In the genomic region with DNA sequence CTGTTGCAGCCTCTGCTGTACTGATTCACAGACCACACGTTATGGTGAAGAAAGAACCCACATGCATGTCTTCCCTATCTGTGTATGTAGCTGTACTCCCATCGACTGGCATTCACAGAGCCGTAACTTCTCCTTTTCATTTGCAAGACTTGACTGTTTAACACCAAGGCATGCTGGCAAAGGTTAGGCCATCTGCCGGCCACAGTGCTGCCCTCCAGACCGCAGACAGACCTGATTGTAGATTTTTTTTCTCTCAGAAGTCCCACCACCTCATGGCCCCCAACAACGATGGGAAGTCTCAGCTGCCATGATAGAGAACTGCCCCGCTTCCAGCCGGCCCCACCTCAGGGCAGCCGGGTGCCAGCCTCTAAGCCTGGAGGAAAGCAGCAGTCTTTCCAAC, we compare ENCODE assay signal across 13 mouse cellular contexts. TPM values are rescaled to one million over a fixed set of nuclear protein-coding genes. Genes with fewer than 3 reads are reported as not detected.
DNase-seq lines count a peak whose midpoint lies in the region; ATAC-seq and TF ChIP-seq lines count a peak whose summit lies in the region.
"Had no signal": no experiment of that assay in that cellular context is flagged by ENCODE, and none has a peak within 500 bp of the region (broad histone marks: within the 10 kb centered on the region; RNA-seq: fewer than 3 reads in every experiment).

No protein-coding gene starts in this region.

- peak overlapping the region; percentile 78 for H3K27ac ChIP-seq in layer of hippocampus, adult 2 months
- H3K27ac ChIP-seq in brown adipose tissue, adult 24 weeks (replicated peaks; ENCODE audit: low read depth, low read length), result peak overlapping the region; percentile 8; the same call in 1 of the 2 replicates
- H3K27ac ChIP-seq: limb, embryonic 10.5 days; midbrain, embryonic 10.5 days had no signal

- H3K4me3 ChIP-seq in layer of hippocampus, adult 2 months, result no peak overlapping the region
- no peak overlapping the region for H3K4me3 ChIP-seq in brown adipose tissue, adult 24 weeks (ENCODE audit: insufficient read depth, low read depth, low read length)
- H3K4me3 ChIP-seq: limb, embryonic 10.5 days; midbrain, embryonic 10.5 days had no signal

- peaks cover 5% of the 10 kb centered on the region for H3K4me1 ChIP-seq in brown adipose tissue, adult 24 weeks (ENCODE audit: control insufficient read depth, insufficient read depth, insufficient read length, low read length)
- H3K4me1 ChIP-seq: limb, embryonic 10.5 days; midbrain, embryonic 10.5 days had no signal

- ATAC-seq in megakaryocyte, adult 5-6 weeks (ENCODE audit: poor library complexity, severe bottlenecking), result peak; percentile 88

- TF ChIP-seq CTCF in layer of hippocampus, adult 2 months (conservative IDR thresholded peaks at IDR 0.05), result no peak

- peak; percentile 64 for DNase-seq in cerebellum, adult 11-12 months
- no peak for DNase-seq in cerebellum, adult 11 months
- DNase-seq in layer of hippocampus, adult 2 months (ENCODE audit: low spot score in 2 of 2), result no peak
- no peak for DNase-seq in layer of hippocampus, adult 8-10 months (ENCODE audit: low spot score in 2 of 2)
- DNase-seq in thymus, postnatal 36 days, result no peak
- no peak for DNase-seq in left cerebral cortex, adult 18-20 months (ENCODE audit: low spot score in 2 of 2)
- DNase-seq: heart, postnatal 36 days; kidney, adult 2 months; right cerebral cortex, postnatal 14 days had no signal

RNA-seq across cellular contexts. Expression of gene Cep95, which starts 30.5 kb away (rescaled TPM):
- total RNA-seq in layer of hippocampus, adult 2 months (2021), result 10 to 100 TPM; 13.6 to 18.8 TPM
- total RNA-seq in layer of hippocampus, adult 8-10 months (2022), result 10 to 100 TPM in 3 of 4 experiments, 1 to 10 TPM in 1; 9.1 to 15.6 (median 13.8) TPM
- 3.4 and 13.9 TPM in 2 replicates for polyA plus RNA-seq in brown adipose tissue, adult 24 weeks (2012; ENCODE audit: insufficient read depth, insufficient read length, missing spikeins)
- 15.8 and 16.5 TPM in 2 replicates for total RNA-seq in megakaryocyte, adult 5-6 weeks (2015)
- total RNA-seq in megakaryocyte, adult 5-6 weeks (2017), result 12.2 and 18.6 TPM in 2 replicates
- 10 to 100 TPM in 1 of 2 experiments, 1 to 10 TPM in 1; 8.3 to 10.8 TPM for total RNA-seq in left cerebral cortex, adult 18-20 months (2021)

RNA-seq across cellular contexts. Expression of gene Ddx5, which starts 30.6 kb away (rescaled TPM):
- total RNA-seq in layer of hippocampus, adult 2 months (2021), result 100 to 1,000 TPM; 779 to 834 TPM
- 100 to 1,000 TPM; 697 to 742 (median 710) TPM for total RNA-seq in layer of hippocampus, adult 8-10 months (2022)
- 337 and 404 TPM in 2 replicates for polyA plus RNA-seq in brown adipose tissue, adult 24 weeks (2012; ENCODE audit: insufficient read depth, insufficient read length, missing spikeins)
- 755 and 789 TPM in 2 replicates for total RNA-seq in megakaryocyte, adult 5-6 weeks (2015)
- 996 and 1,155 TPM in 2 replicates for total RNA-seq in megakaryocyte, adult 5-6 weeks (2017)
- total RNA-seq in left cerebral cortex, adult 18-20 months (2021), result 100 to 1,000 TPM; 670 TPM

RNA-seq across cellular contexts. Expression of gene Polg2, which starts 40.3 kb away (rescaled TPM):
- 1 to 10 TPM; 3.1 to 5.0 TPM for total RNA-seq in layer of hippocampus, adult 2 months (2021)
- 1 to 10 TPM; 3.4 to 5.6 (median 3.7) TPM for total RNA-seq in layer of hippocampus, adult 8-10 months (2022)
- 4.6 and 5.1 TPM in 2 replicates for polyA plus RNA-seq in brown adipose tissue, adult 24 weeks (2012; ENCODE audit: insufficient read depth, insufficient read length, missing spikeins)
- 11.6 and 13.3 TPM in 2 replicates for total RNA-seq in megakaryocyte, adult 5-6 weeks (2015)
- total RNA-seq in megakaryocyte, adult 5-6 weeks (2017), result 7.8 and 11.1 TPM in 2 replicates
- 1 to 10 TPM; 3.0 TPM for total RNA-seq in left cerebral cortex, adult 18-20 months (2021)
